Mouse (Mus musculus) stomach, postnatal 0 days (tissue): ENCODE data around the gene Tcp10a. TPM values are rescaled to one million over a fixed set of nuclear protein-coding genes. Genes with fewer than 3 reads are reported as not detected.
A peak's percentile ranks its signal among the peaks of the same experiment; 100 is the strongest.
"Not testable (repeated sequence)": the region's sequence is repeated elsewhere in the genome, so short reads cannot be mapped to it uniquely, and the experiment has no call there.

ENCODE experiments used
- ATAC-seq: fragments of 200-750 bp; cut with Nextera tagmentation; 2 replicates; pipeline ENCODE4 v1.8.0; 2017; ENCODE audit not compliant: low FRiP score, low TSS enrichment
- DNase-seq: peaks from one replicate; pipeline ENCODE4 v3.0.0-alpha.2; 2016; ENCODE audit warnings: low spot score
- H3K27ac ChIP-seq: fragments of 300-500 bp; sonication (generic); replicated peaks from 2 replicates; pipeline ENCODE4 v1.5.1; 2014; ENCODE audit warnings: mild to moderate bottlenecking, control low read depth
- H3K27me3 ChIP-seq: fragments of 300-500 bp; sonication (generic); 2 replicates; pipeline ENCODE4 v1.6.1; 2014; ENCODE audit warnings: low read length; ENCODE audit not compliant: control insufficient read depth, insufficient read depth
- H3K36me3 ChIP-seq: fragments of 300-500 bp; sonication (generic); 2 replicates; pipeline ENCODE4 v1.6.1; 2014; ENCODE audit warnings: low read length, mixed read lengths; ENCODE audit not compliant: control insufficient read depth, insufficient read depth
- H3K4me1 ChIP-seq: fragments of 300-500 bp; sonication (generic); replicated peaks from 2 replicates; pipeline ENCODE4 v1.6.1; 2014; ENCODE audit warnings: antibody characterized with exemption; ENCODE audit not compliant: control insufficient read depth, insufficient read depth
- H3K4me2 ChIP-seq: fragments of 300-500 bp; sonication (generic); replicated peaks from 2 replicates; pipeline ENCODE4 v1.6.1; 2014; ENCODE audit warnings: low read depth, mild to moderate bottlenecking, control low read depth, moderate library complexity
- H3K4me3 ChIP-seq: fragments of 300-500 bp; sonication (generic); 2 replicates; pipeline ENCODE4 v1.5.1; 2014; ENCODE audit warnings: low read depth, low read length, control low read depth
- H3K9ac ChIP-seq: fragments of 300-500 bp; sonication (generic); 2 replicates; pipeline ENCODE4 v1.6.1; 2014; ENCODE audit warnings: mild to moderate bottlenecking, low read length, control low read depth, mixed read lengths
- H3K9me3 ChIP-seq: fragments of 300-500 bp; sonication (generic); 2 replicates; pipeline ENCODE4 v1.6.1; 2016; ENCODE audit warnings: low read length; ENCODE audit not compliant: control insufficient read depth
- CTCF ChIP-seq: IDR thresholded peaks from 2 replicates; pipeline ENCODE4 v1.5.1; 2016; ENCODE audit warnings: antibody characterized with exemption, low read depth, mild to moderate bottlenecking, moderate library complexity
- EP300 ChIP-seq: optimal IDR thresholded peaks from 2 replicates; pipeline ENCODE3; 2016; ENCODE audit warnings: antibody characterized with exemption
- WGBS: fragments of 180-500 bp; shearing (Covaris S2); extraction: QIAGEN DNeasy Blood & Tissue Kit; methylation state at CpG from one replicate; pipeline ENCODE4 v1.1.7; 2014; 5-methylcytosine and 5-hydroxymethylcytosine counted together
- polyA plus RNA-seq: library from polyadenylated mRNA; unstranded; fragments of >200 nt; fragmentation: Nextera tagmentation; extraction: Ambion mirVana; gene quantifications from 2 replicates; pipeline ENCODE4 v1.2.1, GENCODE M21; 2015

Tcp10a gene
- 0.06 TPM in 1 of 2 replicates, not detected in the other for polyA plus RNA-seq

DNA sequence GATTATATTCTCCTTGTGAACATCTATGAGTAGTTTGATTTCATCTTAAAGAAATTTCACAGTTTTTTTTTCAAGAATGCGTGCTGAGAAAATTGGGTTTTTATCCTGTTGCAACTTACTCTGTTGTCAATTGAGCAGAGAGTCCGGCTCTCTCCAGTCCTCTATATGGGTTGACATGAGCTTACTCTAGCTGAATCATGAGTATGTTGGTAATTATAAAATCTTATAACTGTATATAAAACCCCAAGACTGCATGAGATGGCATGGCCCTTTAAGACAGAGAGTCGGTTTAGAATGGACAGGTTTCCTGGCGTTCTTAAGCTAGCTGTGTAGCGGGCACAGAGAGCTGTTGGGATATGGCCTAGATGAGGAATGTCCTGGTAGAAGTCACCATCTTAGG is at the start of gene Tcp10a:
Tcp10a (plus strand) TSS at position 301 of the 400 bp plus-strand sequence.
- ATAC-seq, H3K36me3 ChIP-seq, H3K27me3 ChIP-seq, H3K9ac ChIP-seq, H3K27ac ChIP-seq, H3K9me3 ChIP-seq, H3K4me2 ChIP-seq, DNase-seq, H3K4me1 ChIP-seq, H3K4me3 ChIP-seq: not testable (repeated sequence)
- 86% methylated on average over 3 of the region's 5 CpGs for WGBS

DNA sequence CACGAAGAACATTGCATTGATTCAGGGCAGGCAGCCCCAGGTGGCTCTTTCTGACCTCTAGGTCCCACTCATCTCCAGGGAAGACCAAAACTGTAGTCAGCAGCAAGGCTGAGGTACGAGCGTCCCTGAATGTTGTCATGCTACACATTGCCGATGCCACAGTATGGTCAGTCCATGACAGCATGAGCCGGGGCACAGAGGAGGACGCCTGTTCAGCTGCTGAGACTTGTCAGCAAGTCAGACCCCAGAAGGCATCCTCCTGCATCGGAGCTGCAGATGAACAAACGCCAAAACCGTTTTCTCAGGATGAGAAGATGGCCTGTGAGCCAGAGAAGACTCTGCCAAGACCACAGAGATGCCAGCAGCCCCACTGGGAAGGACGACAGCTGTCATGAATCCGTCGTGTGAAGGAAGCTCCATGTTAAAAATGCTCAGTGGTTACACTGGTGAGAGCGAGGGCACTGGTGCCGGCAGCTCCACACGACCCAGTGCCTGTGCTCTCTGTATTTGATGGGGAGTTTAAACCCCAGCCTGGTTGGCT is 45.7 kb upstream of the Tcp10a start:
- H3K4me3 ChIP-seq: no peak overlapping the region
- no peaks in the 10 kb centered on the region for H3K36me3 ChIP-seq
- no peaks in the 10 kb centered on the region; the same call in 1 of the 2 replicates for H3K4me1 ChIP-seq
- no peak overlapping the region for H3K4me2 ChIP-seq
- no peaks in the 10 kb centered on the region for H3K27me3 ChIP-seq
- 89% methylated on average over 15 of the region's 15 CpGs for WGBS
- no peak overlapping the region for H3K9ac ChIP-seq
- no peak for DNase-seq
- H3K27ac ChIP-seq: no peak overlapping the region
- H3K9me3 ChIP-seq: no peaks in the 10 kb centered on the region
- no peak for ATAC-seq
- no peak for TF ChIP-seq CTCF

DNA sequence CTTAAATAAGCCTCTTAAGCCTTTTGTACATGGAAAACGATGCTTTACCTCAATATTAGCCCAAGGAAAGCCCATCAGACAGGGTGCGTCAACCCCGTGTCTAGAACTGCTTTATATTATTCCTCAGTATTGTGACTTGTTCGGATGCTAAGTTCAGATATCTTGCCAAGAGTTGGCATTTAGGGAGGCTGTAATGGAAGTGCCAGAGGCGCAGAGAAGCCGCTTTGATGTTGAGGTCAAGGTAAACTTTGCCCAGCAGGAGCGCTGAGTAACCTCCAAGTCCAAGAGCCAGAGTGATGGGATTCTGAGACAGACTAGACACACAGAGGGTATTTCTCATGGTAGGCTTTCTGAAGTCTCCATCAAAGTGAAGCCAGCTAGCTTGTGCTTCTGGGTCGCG is 45.2 kb upstream of the Tcp10a start:
- Histone ChIP-seq H3K27me3 (no peaks in the 10 kb centered on the region), H3K4me1 (no peaks in the 10 kb centered on the region; the same call in 1 of the 2 replicates), H3K9me3 (no peaks in the 10 kb centered on the region), H3K36me3 (no peaks in the 10 kb centered on the region), H3K9ac (no peak overlapping the region), H3K4me3 (no peak overlapping the region), H3K4me2 (no peak overlapping the region), H3K27ac (no peak overlapping the region)
- whole genome bisulfite sequencing: 86% methylated on average over 9 of the region's 9 CpGs
- no peak for TF ChIP-seq EP300
- no peak for TF ChIP-seq CTCF
- ATAC-seq: no peak
- DNase-seq: no peak

- Histone ChIP-seq H3K9me3 (no peaks in the 10 kb centered on the region), H3K4me3 (no peak overlapping the region), H3K4me2 (no peak overlapping the region), H3K27ac (peak overlapping the region; percentile 45; the same call in 1 of the 2 replicates), H3K27me3 (no peaks in the 10 kb centered on the region), H3K9ac (no peak overlapping the region), H3K4me1 (peaks cover 5% of the 10 kb centered on the region; the same call in 1 of the 2 replicates), H3K36me3 (no peaks in the 10 kb centered on the region)
- WGBS: 44% methylated on average over 8 of the region's 8 CpGs
- DNase-seq (peak; percentile 61), ATAC-seq (peak; percentile 75)
- TF ChIP-seq CTCF (no peak), EP300 (no peak)
Observed at GRCm38 (mm10) chr17:7284297-7284910, 40.0 kb upstream of the Tcp10a start.

DNA sequence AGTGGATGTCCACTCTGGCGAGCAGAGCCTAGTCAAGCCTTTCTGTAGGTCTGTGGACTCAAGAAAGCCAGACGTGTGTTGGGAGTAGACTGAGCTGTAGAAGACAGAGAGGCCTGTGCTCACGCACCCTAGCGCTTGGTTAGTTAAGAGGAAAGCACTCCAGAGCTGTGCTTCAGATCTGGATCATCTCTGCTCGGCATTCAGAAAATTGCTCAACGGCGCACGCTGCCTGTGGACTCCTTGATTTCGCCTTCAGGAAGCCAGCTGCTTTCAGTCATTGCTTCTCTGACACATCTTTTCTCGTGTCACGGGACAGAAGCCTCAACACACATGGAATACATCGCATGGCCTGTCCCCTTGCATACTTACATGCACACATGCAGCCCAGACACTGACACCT is 39.2 kb upstream of the Tcp10a start:
- H3K27me3 ChIP-seq: no peaks in the 10 kb centered on the region
- H3K4me1 ChIP-seq: peaks cover 5% of the 10 kb centered on the region; the same call in 1 of the 2 replicates
- H3K9me3 ChIP-seq: no peaks in the 10 kb centered on the region
- 0 out of 2 replicates have a peak overlapping the region, but pooled peaks have one; percentile 45 for H3K27ac ChIP-seq
- no peak for DNase-seq
- ATAC-seq: no peak
- H3K4me2 ChIP-seq: no peak overlapping the region
- WGBS: 64% methylated on average over 12 of the region's 12 CpGs
- TF ChIP-seq CTCF: no peak
- no peak for TF ChIP-seq EP300
- no peak overlapping the region for H3K9ac ChIP-seq
- no peak overlapping the region for H3K4me3 ChIP-seq
- no peaks in the 10 kb centered on the region for H3K36me3 ChIP-seq

DNA sequence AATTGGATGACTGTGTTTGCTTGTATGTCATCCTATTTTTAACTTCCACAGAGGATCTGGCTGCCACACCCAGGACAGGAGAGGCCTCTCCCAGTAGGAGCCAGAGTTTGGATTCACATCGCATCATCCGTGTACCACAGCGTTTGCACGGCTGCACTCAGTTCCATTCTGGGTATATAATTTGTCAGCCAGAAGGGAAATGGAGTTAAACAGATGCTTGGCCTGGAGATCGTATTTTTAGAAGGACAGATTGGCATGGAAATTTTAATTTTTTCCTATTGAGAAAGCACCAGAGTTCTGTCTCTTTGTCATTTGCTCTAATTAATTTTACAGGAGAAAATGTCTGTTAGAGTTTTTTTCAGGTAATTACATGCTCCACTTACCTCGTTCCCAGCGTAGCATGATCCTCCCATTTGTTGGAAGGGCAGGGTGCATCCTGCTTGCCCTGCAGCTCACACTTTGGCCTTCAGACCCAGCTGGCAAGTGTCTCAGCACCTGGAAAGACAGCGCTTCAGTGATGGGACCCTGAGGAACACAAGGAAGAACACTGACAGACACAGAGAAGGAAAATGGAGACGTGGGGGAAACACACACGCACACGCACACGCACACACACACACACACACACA is 37.9 kb upstream of the Tcp10a start:
- H3K4me1 ChIP-seq: peaks cover 5% of the 10 kb centered on the region; the same call in 1 of the 2 replicates
- H3K36me3 ChIP-seq: no peaks in the 10 kb centered on the region
- DNase-seq: no peak
- 80% methylated on average over 12 of the region's 12 CpGs for WGBS
- H3K9me3 ChIP-seq: no peaks in the 10 kb centered on the region
- H3K4me2 ChIP-seq: no peak overlapping the region
- ATAC-seq: no peak
- no peak for TF ChIP-seq CTCF
- TF ChIP-seq EP300: no peak
- no peak overlapping the region for H3K9ac ChIP-seq
- H3K4me3 ChIP-seq: no peak overlapping the region
- H3K27ac ChIP-seq: no peak overlapping the region
- H3K27me3 ChIP-seq: no peaks in the 10 kb centered on the region
